Mouse (Mus musculus) midbrain, postnatal 0 days (tissue): ENCODE results near the gene Trp73. TPM values are rescaled to one million over a fixed set of nuclear protein-coding genes. Genes with fewer than 3 reads are reported as not detected.

Experiments
- ATAC-seq: fragments of 200-750 bp; cut with Nextera tagmentation; 2 replicates; pipeline ENCODE4 v1.8.0; 2017; ENCODE audit warnings: moderate number of reproducible peaks, mild to moderate bottlenecking, moderate TSS enrichment, moderate library complexity; ENCODE audit not compliant: low FRiP score
- DNase-seq: peaks from one replicate; pipeline ENCODE4 v3.0.0-alpha.2; 2015; ENCODE audit warnings: low spot score
- H3K27ac ChIP-seq: fragments of 300-500 bp; sonication (generic); 2 replicates; pipeline ENCODE4 v1.5.1; 2014; ENCODE audit warnings: low read depth, mild to moderate bottlenecking, low read length, mixed read lengths
- H3K27me3 ChIP-seq: fragments of 300-500 bp; sonication (generic); 2 replicates; pipeline ENCODE4 v1.6.1; 2014; ENCODE audit warnings: low read length, control low read depth, mixed read lengths; ENCODE audit not compliant: insufficient read depth
- H3K36me3 ChIP-seq: fragments of 300-500 bp; sonication (generic); 2 replicates; pipeline ENCODE4 v1.6.1; 2014; ENCODE audit warnings: low read length, control low read depth, mixed read lengths; ENCODE audit not compliant: insufficient read depth
- H3K4me1 ChIP-seq: fragments of 300-500 bp; sonication (generic); 2 replicates; pipeline ENCODE4 v1.6.1; 2014; ENCODE audit warnings: mild to moderate bottlenecking, control low read depth, antibody characterized with exemption, low read length, mixed read lengths; ENCODE audit not compliant: insufficient read depth
- H3K4me2 ChIP-seq: fragments of 300-500 bp; sonication (generic); 2 replicates; pipeline ENCODE4 v1.6.1; 2014; ENCODE audit warnings: low read depth, mild to moderate bottlenecking, low read length, mixed read lengths; ENCODE audit not compliant: poor library complexity, severe bottlenecking
- H3K4me3 ChIP-seq: fragments of 300-500 bp; sonication (generic); 2 replicates; pipeline ENCODE4 v1.5.1; 2014; ENCODE audit warnings: low read depth, mild to moderate bottlenecking, low read length, moderate library complexity
- H3K9ac ChIP-seq: fragments of 300-500 bp; sonication (generic); replicated peaks from 2 replicates; pipeline ENCODE4 v1.6.1; 2014; ENCODE audit warnings: mild to moderate bottlenecking, low read length, moderate library complexity, mixed read lengths; ENCODE audit not compliant: poor library complexity, severe bottlenecking
- H3K9me3 ChIP-seq: fragments of 300-500 bp; sonication (generic); 2 replicates; pipeline ENCODE4 v1.6.1; 2016; ENCODE audit warnings: low read length, control low read depth
- CTCF ChIP-seq: IDR thresholded peaks from 2 replicates; pipeline ENCODE4 v1.5.1; 2016; ENCODE audit warnings: antibody characterized with exemption, mild to moderate bottlenecking
- WGBS: fragments of 180-500 bp; shearing (Covaris S2); extraction: QIAGEN DNeasy Blood & Tissue Kit; methylation state at CpG from one replicate; pipeline ENCODE4 v1.1.7; 2014; 5-methylcytosine and 5-hydroxymethylcytosine counted together
- polyA plus RNA-seq: library from polyadenylated mRNA; unstranded; fragments of >200 nt; fragmentation: Nextera tagmentation; extraction: Ambion mirVana; gene quantifications from 2 replicates; pipeline ENCODE4 v1.2.1, GENCODE M21; 2015
- total RNA-seq: library from RNA; depleted of rRNA; stranded (reverse); fragments of >200 nt; gene quantifications from 2 replicates; pipeline ENCODE4 v1.2.3, GENCODE M21; 2014

Trp73 gene
- total and polyA plus RNA-seq, 2 experiments from 2014 or later = 0.49 to 0.52 TPM

DNA sequence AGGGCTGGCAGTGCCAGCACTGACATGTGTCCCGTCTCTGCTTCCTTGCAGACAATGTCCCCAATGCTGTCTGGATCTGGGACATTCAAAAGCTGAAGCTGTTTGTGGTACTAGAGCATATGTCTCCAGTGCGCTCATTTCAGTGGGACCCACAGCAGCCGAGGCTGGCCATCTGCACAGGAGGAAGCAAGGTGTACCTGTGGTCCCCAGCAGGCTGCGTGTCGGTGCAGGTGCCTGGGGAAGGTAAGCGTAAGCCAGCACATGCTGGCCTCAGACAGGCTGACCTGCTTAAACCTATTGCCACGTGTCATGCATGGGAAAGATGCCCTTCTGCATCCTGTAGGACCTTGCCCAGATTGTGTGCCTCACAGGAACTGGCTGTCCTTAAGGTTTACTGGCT, 16.0 kb upstream of the Trp73 start:
- no peak for TF ChIP-seq CTCF
- Histone ChIP-seq H3K27me3 (no peaks in the 10 kb centered on the region), H3K9me3 (no peaks in the 10 kb centered on the region), H3K36me3 (peaks cover 51% of the 10 kb centered on the region), H3K4me1 (0 out of 2 replicates have a peak, but pooled peaks cover 4% of the 10 kb centered on the region), H3K9ac (no peak overlapping the region), H3K4me2 (no peak overlapping the region), H3K4me3 (no peak overlapping the region), H3K27ac (no peak overlapping the region)
- DNase-seq (no peak), ATAC-seq (no peak)
- WGBS = 79% methylated on average over 7 of the region's 7 CpGs

DNA sequence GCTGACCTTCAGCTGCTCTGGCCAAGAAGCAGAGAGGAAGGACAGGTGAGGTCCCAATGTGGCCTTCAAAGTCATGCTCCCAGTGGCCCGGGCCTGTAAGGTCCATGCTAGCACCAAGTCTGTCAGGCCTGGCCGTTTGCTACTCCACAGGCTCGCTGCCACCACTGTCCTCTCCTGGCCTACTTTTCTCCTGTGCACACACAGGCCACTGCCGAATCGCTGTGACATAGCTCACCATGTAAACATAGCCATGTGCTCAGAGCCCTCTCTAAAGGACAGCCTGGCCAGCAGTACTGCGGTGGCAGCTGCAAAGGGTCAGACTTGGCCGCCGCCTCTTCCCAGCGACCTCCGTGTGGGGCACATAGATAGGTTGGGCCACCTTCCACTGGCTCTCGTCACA, 14.1 kb upstream of the Trp73 start:
- 63% methylated on average over 11 of the region's 11 CpGs for WGBS
- Histone ChIP-seq H3K27me3 (no peaks in the 10 kb centered on the region), H3K4me3 (no peak overlapping the region), H3K4me2 (no peak overlapping the region), H3K9me3 (no peaks in the 10 kb centered on the region), H3K4me1 (no peaks in the 10 kb centered on the region), H3K9ac (no peak overlapping the region), H3K27ac (no peak overlapping the region), H3K36me3 (peaks cover 58% of the 10 kb centered on the region)
- TF ChIP-seq CTCF = no peak
- ATAC-seq (no peak), DNase-seq (no peak)

DNA sequence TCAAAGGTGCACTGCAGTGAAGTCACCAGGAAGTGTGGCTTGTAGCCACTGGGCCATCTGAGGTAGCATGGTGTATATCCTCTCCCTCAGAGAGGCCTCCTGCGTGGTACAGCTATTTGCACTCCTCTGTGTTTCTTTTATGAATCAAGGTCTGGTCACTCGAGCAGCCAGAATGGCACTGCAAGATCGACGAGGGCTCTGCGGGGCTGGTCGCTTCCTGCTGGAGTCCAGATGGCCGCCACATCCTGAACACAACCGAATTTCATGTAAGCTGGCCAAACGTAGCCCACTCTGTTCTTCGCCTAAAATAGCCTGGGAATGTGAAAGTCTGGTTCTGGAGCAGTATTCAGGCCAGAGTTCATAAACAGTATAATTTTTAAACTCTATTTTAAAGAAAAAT, 6.3 kb upstream of the Trp73 start:
- Histone ChIP-seq H3K36me3 (peaks cover 22% of the 10 kb centered on the region), H3K4me1 (peaks cover 6% of the 10 kb centered on the region; the same call in 1 of the 2 replicates), H3K27ac (no peak overlapping the region), H3K4me3 (no peak overlapping the region), H3K4me2 (no peak overlapping the region), H3K9ac (no peak overlapping the region), H3K9me3 (no peaks in the 10 kb centered on the region), H3K27me3 (0 out of 2 replicates have a peak, but pooled peaks cover under 1% of the 10 kb centered on the region)
- ATAC-seq (no peak), DNase-seq (no peak)
- WGBS = 86% methylated on average over 10 of the region's 10 CpGs
- TF ChIP-seq CTCF = no peak

DNA sequence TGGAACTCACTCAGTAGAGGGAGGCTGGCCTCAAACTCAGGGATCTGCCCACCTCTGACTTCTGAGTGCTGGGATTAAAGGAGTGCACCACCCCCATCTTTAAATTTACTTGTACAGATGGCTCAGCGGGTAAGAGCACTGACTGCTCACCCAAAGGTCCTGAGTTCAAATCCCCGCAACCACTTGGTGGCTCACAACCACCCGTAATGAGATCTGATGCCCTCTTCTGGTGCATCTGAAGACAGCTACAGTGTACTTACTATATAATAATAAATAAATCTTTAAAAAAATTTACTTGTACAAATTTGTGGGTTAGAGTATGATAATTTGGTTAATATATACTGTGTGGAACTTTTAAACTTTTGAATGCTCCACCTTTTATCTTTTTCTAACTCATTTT, 4.7 kb upstream of the Trp73 start:
- Histone ChIP-seq H3K4me3 (no peak overlapping the region), H3K9ac (no peak overlapping the region), H3K9me3 (no peaks in the 10 kb centered on the region), H3K27me3 (peaks cover 16% of the 10 kb centered on the region; the same call in 1 of the 2 replicates), H3K4me1 (peaks cover 12% of the 10 kb centered on the region; the same call in 1 of the 2 replicates), H3K27ac (no peak overlapping the region), H3K4me2 (no peak overlapping the region), H3K36me3 (peaks cover 13% of the 10 kb centered on the region)
- ATAC-seq = no peak
- no peak for DNase-seq
- peak; percentile 13; the same call in 1 of the 2 replicates for TF ChIP-seq CTCF
- 83% methylated on average over 3 of the region's 3 CpGs for WGBS

DNA sequence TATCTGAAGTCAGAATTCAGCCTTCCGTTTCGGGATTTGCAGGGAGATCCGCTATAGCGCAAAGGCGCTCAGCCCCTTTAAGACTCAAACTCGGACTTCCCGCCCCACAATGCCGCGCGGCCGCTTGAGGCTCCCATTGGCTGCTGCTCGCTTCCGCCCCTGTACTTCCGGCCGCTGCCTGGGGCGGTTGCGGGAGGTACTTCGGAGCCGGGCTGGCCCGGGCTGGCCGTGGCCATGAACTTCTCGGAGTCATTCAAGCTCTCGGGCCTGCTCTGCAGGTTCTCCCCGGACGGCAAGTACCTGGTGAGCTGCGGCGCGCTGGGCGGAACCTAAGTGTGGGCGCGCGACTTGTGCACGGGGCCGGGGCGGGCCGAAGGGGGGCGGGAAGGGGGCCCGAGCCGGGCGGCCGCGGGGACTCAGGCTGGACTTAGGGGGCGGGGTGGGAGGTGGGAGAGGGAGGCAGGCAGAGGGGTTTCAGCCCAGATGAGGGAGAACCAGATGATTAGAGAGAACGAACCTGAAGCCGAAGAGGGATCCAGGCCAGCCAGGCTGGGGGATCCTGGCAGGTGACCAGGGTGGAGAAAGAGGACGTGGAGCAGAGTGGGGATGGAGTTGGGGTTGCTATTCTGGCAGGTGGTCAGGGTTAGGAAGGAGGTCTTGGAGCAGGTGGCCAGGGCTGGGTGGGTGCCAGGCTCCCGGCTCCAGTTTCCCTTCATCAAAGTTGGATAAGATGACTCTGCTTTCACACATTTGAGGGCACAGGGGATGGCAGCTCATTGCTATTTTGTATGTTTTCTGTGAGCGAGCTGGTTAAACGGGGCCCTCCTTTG, 2.4 kb upstream of the Trp73 start, which contains the start of gene Wrap73:
TSS of gene Wrap73 (plus strand) at position 162 of the 830 bp plus-strand sequence.
- H3K27ac ChIP-seq = peak within 1 kb of the TSS; percentile 73; the same call in 1 of the 2 replicates
- H3K4me3 ChIP-seq = peak within 1 kb of the TSS; percentile 80
- peak within 1 kb of the TSS; percentile 66 for H3K9ac ChIP-seq
- H3K9me3 ChIP-seq = no peaks in the 10 kb centered on the region
- TF ChIP-seq CTCF = 0 out of 2 replicates have a peak, but pooled peaks have one; percentile 6
- ATAC-seq (peak; percentile 93), DNase-seq (peak; percentile 95)
- peak within 1 kb of the TSS; percentile 79 for H3K4me2 ChIP-seq
- H3K4me1 ChIP-seq = peaks cover 13% of the 10 kb centered on the region; the same call in 1 of the 2 replicates
- peaks cover 39% of the 10 kb centered on the region for H3K27me3 ChIP-seq
- H3K36me3 ChIP-seq = peaks cover 2% of the 10 kb centered on the region; the same call in 1 of the 2 replicates
- WGBS = 2% methylated on average over 46 of the region's 49 CpGs
